Mouse (Mus musculus) lung, postnatal 0 days (tissue): ENCODE data around the gene Gadd45a.

Experiments
- CTCF ChIP-seq: IDR thresholded peaks from 2 replicates; pipeline ENCODE4 v1.5.1; 2016; ENCODE audit warnings: antibody characterized with exemption, mild to moderate bottlenecking
- EP300 ChIP-seq: IDR thresholded peaks from 2 replicates; pipeline ENCODE4 v1.6.1; 2016; ENCODE audit warnings: antibody characterized with exemption, mild to moderate bottlenecking, control low read depth

DNA sequence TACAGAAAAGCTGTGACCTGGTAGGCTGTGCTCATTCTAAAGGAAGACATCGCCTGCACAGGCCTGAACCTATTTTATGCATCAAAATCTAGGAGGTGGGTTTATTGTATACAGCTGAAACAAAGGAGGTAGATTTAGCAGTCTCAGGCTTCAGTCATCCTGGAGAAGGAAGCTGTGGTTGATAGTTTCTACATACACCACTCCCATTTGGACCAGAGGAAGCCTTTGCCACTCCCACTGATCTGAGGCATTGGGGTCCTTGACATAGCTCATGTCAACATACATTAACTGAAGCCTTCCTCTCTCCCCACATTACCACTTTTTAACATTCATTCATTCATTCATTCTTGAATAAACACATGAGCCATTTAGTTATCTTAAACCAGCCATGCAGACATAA is 41.4 kb downstream of the Gadd45a start:
- TF ChIP-seq EP300 (no peak), CTCF (no peak)
